Mouse (Mus musculus): Measurements from ENCODE around the gene Olfr1366.
A peak's percentile ranks its signal among the peaks of the same experiment; 100 is the strongest.
"Not testable (repeated sequence)": the region's sequence is repeated elsewhere in the genome, so short reads cannot be mapped to it uniquely, and the experiment has no call there.

Gene Olfr1366

GRCm38 (mm10) chr13:21542708-21543107 lies at the start of gene Olfr1366:
Gene Olfr1366, minus strand, starts transcription at chr13:21542808.
- DNase-seq (ENCODE audit: low spot score in 2 of 2): no peak

GRCm38 (mm10) chr13:21591618-21592017 lies 49.0 kb upstream of the Olfr1366 start:
- DNase-seq (ENCODE audit: low spot score in 2 of 2): no peak

- no peak for DNase-seq (ENCODE audit: low spot score in 2 of 2)
Observed at GRCm38 (mm10) chr13:21581659-21582058, 39.1 kb upstream of the Olfr1366 start, which contains the start of gene Olfr1364. Gene Olfr1364, minus strand, starts transcription at chr13:21581759.

GRCm38 (mm10) chr13:21559793-21560192 lies 17.2 kb upstream of the Olfr1366 start, which contains the start of gene Olfr1535:
Gene Olfr1535, minus strand, starts transcription at chr13:21559893.
- no peak for DNase-seq (ENCODE audit: low spot score in 2 of 2)

- DNase-seq (ENCODE audit: low spot score in 2 of 2): no peak
Observed at GRCm38 (mm10) chr13:21550416-21551110, 8.0 kb upstream of the Olfr1366 start.

- no peak for DNase-seq (ENCODE audit: low spot score in 2 of 2)
Observed at GRCm38 (mm10) chr13:21549487-21549886, 6.9 kb upstream of the Olfr1366 start.

- DNase-seq (ENCODE audit: low spot score in 2 of 2): peak; percentile 83 to 90
Observed at GRCm38 (mm10) chr13:21530781-21531201, 11.8 kb downstream of the Olfr1366 start, which contains the start of gene Zkscan8. Gene Zkscan8, minus strand, starts transcription at chr13:21531120.

GRCm38 (mm10) chr13:21530136-21530535 lies 12.5 kb downstream of the Olfr1366 start:
- no peak for DNase-seq (ENCODE audit: low spot score in 2 of 2)

GRCm38 (mm10) chr13:21506221-21506649 lies 36.4 kb downstream of the Olfr1366 start:
- DNase-seq (ENCODE audit: low spot score in 2 of 2): peak; percentile 78 to 86

- DNase-seq (ENCODE audit: low spot score in 2 of 2): no peak
Observed at GRCm38 (mm10) chr13:21502296-21502695, 40.3 kb downstream of the Olfr1366 start.

- not testable (repeated sequence) for DNase-seq (ENCODE audit: low spot score in 2 of 2)
Observed at GRCm38 (mm10) chr13:21501182-21501581, 41.4 kb downstream of the Olfr1366 start, which contains the start of gene Gm11273. Gene Gm11273, minus strand, starts transcription at chr13:21501418.

GRCm38 (mm10) chr13:21495080-21495479 lies 47.5 kb downstream of the Olfr1366 start, which contains the start of gene AK157302:
Gene AK157302, plus strand, starts transcription at chr13:21495223.
- no peak for DNase-seq (ENCODE audit: low spot score in 2 of 2)

- no peak for DNase-seq (ENCODE audit: low spot score in 2 of 2)
Observed at GRCm38 (mm10) chr13:21492847-21493246, 49.8 kb downstream of the Olfr1366 start.

GRCm38 (mm10) chr13:21486881-21487280 lies 55.7 kb downstream of the Olfr1366 start:
- DNase-seq (ENCODE audit: low spot score in 2 of 2): no peak
